Mouse (Mus musculus) lung, postnatal 0 days (tissue): ENCODE measurements at regions not wholly inside any gene's neighbourhood (a gene's known extent, or its start where the extent isn't known, plus 50 kb on each side); places are given as distances from the start of the nearest gene placed in this dataset.

Experiments
- ATAC-seq: fragments of 200-750 bp; cut with Nextera tagmentation; 2 replicates; pipeline ENCODE4 v1.8.0; 2017; ENCODE audit warnings: moderate library complexity
- DNase-seq: peaks from one replicate; pipeline ENCODE4 v3.0.0-alpha.2; 2016; ENCODE audit warnings: low spot score
- H3K27ac ChIP-seq: fragments of 300-500 bp; sonication (generic); 2 replicates; pipeline ENCODE4 v1.5.1; 2014; ENCODE audit warnings: antibody characterized with exemption, mild to moderate bottlenecking, low read length, mixed read lengths
- H3K27me3 ChIP-seq: fragments of 300-500 bp; sonication (generic); replicated peaks from 2 replicates; pipeline ENCODE4 v1.6.1; 2014; ENCODE audit warnings: low read length, mixed read lengths; ENCODE audit not compliant: insufficient read depth
- H3K36me3 ChIP-seq: fragments of 300-500 bp; sonication (generic); 2 replicates; pipeline ENCODE4 v1.6.1; 2014; ENCODE audit warnings: low read length, mixed read lengths; ENCODE audit not compliant: insufficient read depth
- H3K4me1 ChIP-seq: fragments of 300-500 bp; sonication (generic); 2 replicates; pipeline ENCODE4 v1.6.1; 2014; ENCODE audit warnings: antibody characterized with exemption, low read depth, low read length, mixed read lengths; ENCODE audit not compliant: insufficient read depth
- H3K4me2 ChIP-seq: fragments of 300-500 bp; sonication (generic); replicated peaks from 2 replicates; pipeline ENCODE4 v1.6.1; 2014; ENCODE audit warnings: low read depth, mild to moderate bottlenecking, low read length, moderate library complexity, mixed read lengths
- H3K4me3 ChIP-seq: fragments of 300-500 bp; sonication (generic); 2 replicates; pipeline ENCODE4 v1.5.1; 2014; ENCODE audit warnings: low read depth, low read length
- H3K9ac ChIP-seq: fragments of 300-500 bp; sonication (generic); replicated peaks from 2 replicates; pipeline ENCODE4 v1.6.1; 2014; ENCODE audit warnings: low read depth, mild to moderate bottlenecking
- H3K9me3 ChIP-seq: fragments of 300-500 bp; sonication (generic); 2 replicates; pipeline ENCODE4 v1.6.1; 2016; ENCODE audit warnings: low read length, mixed read lengths
- CTCF ChIP-seq: IDR thresholded peaks from 2 replicates; pipeline ENCODE4 v1.5.1; 2016; ENCODE audit warnings: antibody characterized with exemption, mild to moderate bottlenecking
- EP300 ChIP-seq: IDR thresholded peaks from 2 replicates; pipeline ENCODE4 v1.6.1; 2016; ENCODE audit warnings: antibody characterized with exemption, mild to moderate bottlenecking, control low read depth
- WGBS: fragments of 180-500 bp; shearing (Covaris S2); extraction: QIAGEN DNeasy Blood & Tissue Kit; methylation state at CpG from one replicate; pipeline ENCODE4 v1.1.7; 2014; 5-methylcytosine and 5-hydroxymethylcytosine counted together

DNA sequence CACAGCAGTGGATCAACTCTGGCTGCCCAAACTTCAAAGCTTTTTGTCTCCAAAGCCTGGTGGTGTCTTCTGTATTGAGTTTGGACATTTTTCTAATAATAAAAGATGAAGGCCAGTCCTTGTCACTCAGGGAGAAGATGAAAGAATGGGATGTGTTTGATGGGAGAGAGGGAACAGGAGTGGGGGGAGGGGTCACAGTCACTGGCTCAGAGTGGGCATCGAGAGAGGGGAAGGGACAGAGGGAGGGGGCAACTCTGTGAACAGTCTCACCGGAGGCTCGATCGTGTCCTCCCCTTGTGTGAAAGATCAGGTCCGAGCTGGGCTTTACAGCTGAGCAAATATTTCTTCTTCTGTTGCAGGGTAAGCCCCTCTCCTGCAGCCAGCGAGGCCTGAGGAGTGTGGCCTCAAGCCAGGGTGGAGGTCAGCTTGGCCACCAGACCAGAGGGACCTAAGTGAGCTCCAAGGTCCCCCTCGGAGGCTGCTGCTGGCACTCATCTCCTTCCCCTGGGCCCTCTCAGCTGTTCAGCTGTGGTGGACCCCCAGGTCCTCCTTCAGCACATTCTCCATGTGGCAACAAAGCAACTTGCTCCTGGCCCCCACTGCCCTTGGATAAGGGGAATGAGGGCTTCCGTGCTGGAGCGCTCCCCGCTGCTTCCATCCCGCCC, 108.0 kb upstream of the Zbtb40 start:
- no peak for ATAC-seq
- Histone ChIP-seq H3K27ac (no peak overlapping the region), H3K36me3 (no peaks in the 10 kb centered on the region), H3K4me1 (no peaks in the 10 kb centered on the region), H3K27me3 (no peaks in the 10 kb centered on the region), H3K9me3 (no peaks in the 10 kb centered on the region), H3K9ac (no peak overlapping the region), H3K4me3 (no peak overlapping the region), H3K4me2 (no peak overlapping the region)
- WGBS: 38% methylated on average over 11 of the region's 11 CpGs
- DNase-seq: no peak
- TF ChIP-seq EP300 (no peak), CTCF (no peak)

- Histone ChIP-seq H3K27ac (no peak overlapping the region), H3K4me3 (no peak overlapping the region), H3K4me1 (no peaks in the 10 kb centered on the region), H3K36me3 (no peaks in the 10 kb centered on the region), H3K27me3 (no peaks in the 10 kb centered on the region), H3K9ac (no peak overlapping the region), H3K9me3 (no peaks in the 10 kb centered on the region), H3K4me2 (no peak overlapping the region)
- DNase-seq: no peak
- 65% methylated on average over 4 of the region's 4 CpGs for WGBS
- TF ChIP-seq CTCF (no peak), EP300 (no peak)
- ATAC-seq: no peak
Measured at GRCm38 (mm10) chr4:137148756-137149155, 100.2 kb upstream of the Zbtb40 start.

- Histone ChIP-seq H3K36me3 (no peaks in the 10 kb centered on the region), H3K9ac (no peak overlapping the region), H3K4me1 (no peaks in the 10 kb centered on the region), H3K4me2 (no peak overlapping the region), H3K9me3 (no peaks in the 10 kb centered on the region), H3K27ac (no peak overlapping the region), H3K27me3 (no peaks in the 10 kb centered on the region), H3K4me3 (no peak overlapping the region)
- TF ChIP-seq CTCF: no peak
- no peak for TF ChIP-seq EP300
- ATAC-seq (no peak), DNase-seq (no peak)
- WGBS: 77% methylated on average over 13 of the region's 13 CpGs
Measured at GRCm38 (mm10) chr4:137147795-137148194, 99.2 kb upstream of the Zbtb40 start.

DNA sequence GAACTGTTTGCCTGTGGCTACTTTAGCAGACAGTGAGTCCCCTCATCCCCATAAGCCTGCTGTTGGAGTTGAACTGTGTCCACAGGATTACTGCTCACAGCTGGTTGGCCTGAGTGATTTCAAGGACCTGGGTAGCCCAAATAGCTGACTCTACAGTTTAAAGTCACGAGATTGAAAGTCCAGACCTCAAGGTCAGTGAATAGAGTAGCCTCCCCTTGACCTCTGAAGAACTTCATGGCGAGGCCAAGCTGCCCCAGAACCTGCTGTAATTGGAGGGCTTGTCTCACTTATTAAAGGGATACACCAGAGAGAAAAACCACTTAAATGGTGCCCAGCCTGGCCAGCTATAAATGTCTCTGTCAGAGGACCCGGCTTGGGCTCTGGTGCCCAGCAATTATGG, 97.7 kb upstream of the Zbtb40 start:
- H3K27me3 ChIP-seq: no peaks in the 10 kb centered on the region
- DNase-seq (no peak), ATAC-seq (no peak)
- no peaks in the 10 kb centered on the region for H3K4me1 ChIP-seq
- TF ChIP-seq CTCF: no peak
- no peak for TF ChIP-seq EP300
- no peaks in the 10 kb centered on the region for H3K9me3 ChIP-seq
- H3K4me3 ChIP-seq: no peak overlapping the region
- no peak overlapping the region for H3K27ac ChIP-seq
- H3K4me2 ChIP-seq: no peak overlapping the region
- 48% methylated on average over 3 of the region's 3 CpGs for WGBS
- H3K36me3 ChIP-seq: no peaks in the 10 kb centered on the region
- no peak overlapping the region for H3K9ac ChIP-seq

DNA sequence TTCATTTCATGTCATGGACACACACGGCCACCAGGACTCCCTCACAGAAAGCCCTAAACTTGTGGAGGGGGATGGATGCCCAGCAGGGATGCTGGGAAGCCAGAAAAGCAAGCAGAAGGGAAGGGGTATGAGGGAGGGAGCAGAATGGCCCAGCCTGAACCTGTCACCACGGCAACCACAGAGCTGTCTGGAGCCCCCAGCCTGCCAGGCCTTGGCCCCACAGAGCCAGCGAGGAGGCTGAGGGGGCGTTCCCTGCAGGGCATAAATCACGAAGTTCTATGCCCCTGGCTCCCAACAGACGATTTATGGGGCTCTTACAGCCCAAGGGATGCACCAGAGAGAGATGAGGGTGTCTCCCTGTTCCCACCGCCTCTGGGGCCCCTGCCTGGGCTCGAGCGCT, 93.7 kb upstream of the Zbtb40 start:
- no peak for DNase-seq
- no peak for ATAC-seq
- WGBS: 35% methylated on average over 8 of the region's 9 CpGs
- no peak overlapping the region for H3K27ac ChIP-seq
- no peak overlapping the region for H3K4me3 ChIP-seq
- no peaks in the 10 kb centered on the region for H3K36me3 ChIP-seq
- no peaks in the 10 kb centered on the region for H3K4me1 ChIP-seq
- no peak overlapping the region for H3K4me2 ChIP-seq
- H3K9me3 ChIP-seq: no peaks in the 10 kb centered on the region
- H3K9ac ChIP-seq: no peak overlapping the region
- no peaks in the 10 kb centered on the region for H3K27me3 ChIP-seq
- TF ChIP-seq CTCF: no peak
- no peak for TF ChIP-seq EP300

DNA sequence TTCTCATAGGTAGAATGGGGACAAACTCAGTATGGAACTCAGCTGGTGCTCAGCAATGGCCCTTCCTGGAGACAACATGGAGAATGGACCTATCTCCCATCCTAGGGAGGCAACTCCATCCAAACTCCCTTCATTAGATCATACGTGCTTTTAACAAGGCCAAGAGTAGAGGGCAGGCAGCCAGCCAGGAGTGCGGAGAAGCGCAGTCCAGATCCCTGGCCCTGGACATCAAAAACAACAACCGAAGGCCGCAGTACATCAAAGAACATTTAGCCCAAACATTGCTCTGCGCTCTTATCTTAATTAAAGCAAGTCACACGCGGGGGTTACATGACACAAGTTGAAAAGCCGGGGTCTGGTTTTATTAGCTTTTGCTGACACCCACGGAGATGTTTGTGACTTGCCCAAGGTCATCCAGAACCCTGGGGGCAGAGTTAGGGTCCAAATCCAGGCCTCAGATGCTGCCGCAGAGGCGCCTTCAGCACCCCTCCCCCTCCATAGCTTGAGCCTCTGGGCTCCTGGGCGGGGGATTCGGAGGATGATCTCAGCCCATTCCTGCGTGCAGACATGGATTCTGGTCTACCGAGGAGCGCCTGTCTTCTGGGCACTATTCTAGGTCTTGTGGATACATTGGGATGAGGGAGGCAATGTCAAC, 90.6 kb upstream of the Zbtb40 start:
- no peak overlapping the region for H3K4me3 ChIP-seq
- no peak overlapping the region for H3K4me2 ChIP-seq
- no peak for TF ChIP-seq EP300
- TF ChIP-seq CTCF: no peak
- WGBS: 49% methylated on average over 17 of the region's 17 CpGs
- H3K36me3 ChIP-seq: no peaks in the 10 kb centered on the region
- H3K9ac ChIP-seq: no peak overlapping the region
- H3K27me3 ChIP-seq: no peaks in the 10 kb centered on the region
- H3K27ac ChIP-seq: no peak overlapping the region
- H3K4me1 ChIP-seq: no peaks in the 10 kb centered on the region
- DNase-seq (no peak), ATAC-seq (no peak)
- no peaks in the 10 kb centered on the region for H3K9me3 ChIP-seq
